Mouse (Mus musculus): Measurements from ENCODE around the gene Ptprh.

Ptprh gene

DNA sequence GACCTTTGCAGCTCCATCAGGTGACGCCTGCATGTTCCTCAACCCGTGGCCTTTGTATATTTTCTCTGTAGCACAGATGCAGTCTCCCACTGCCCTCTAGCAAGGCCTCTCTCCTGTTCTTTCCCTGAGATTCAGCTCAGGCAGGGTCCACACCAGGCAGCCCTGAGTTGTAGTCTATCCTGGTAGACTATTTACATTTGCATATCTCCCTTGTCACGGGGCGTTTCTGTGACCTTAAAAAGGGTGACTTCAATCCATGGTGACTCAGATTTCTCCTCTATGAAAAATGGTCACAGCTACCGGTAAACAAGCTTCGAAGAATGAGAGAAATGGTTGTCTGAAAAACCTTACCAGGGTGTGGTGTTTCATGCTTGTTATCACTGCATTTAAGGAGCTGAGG is at the start of gene Ptprh:
Gene Ptprh (minus strand): TSS at position 169 of the 400 bp plus-strand sequence.
- ChIA-PET CTCF (interaction anchor here in 1 of 4 experiments (0.6 kb wide), 1 partner anchor 44 kb away, joined by 3 read pairs; no protein-coding TSS in a partner anchor), POLR2A (interaction anchor here in 3 of 4 experiments (0.6 to 1.6 kb wide), 7 partner anchors 189 to 511 kb away, joined by 3 to 5 read pairs (median 4); partner anchors contain the start of genes Rpl28 (in 2 of the 3) and Ube2s (in 1 of the 3))

DNA sequence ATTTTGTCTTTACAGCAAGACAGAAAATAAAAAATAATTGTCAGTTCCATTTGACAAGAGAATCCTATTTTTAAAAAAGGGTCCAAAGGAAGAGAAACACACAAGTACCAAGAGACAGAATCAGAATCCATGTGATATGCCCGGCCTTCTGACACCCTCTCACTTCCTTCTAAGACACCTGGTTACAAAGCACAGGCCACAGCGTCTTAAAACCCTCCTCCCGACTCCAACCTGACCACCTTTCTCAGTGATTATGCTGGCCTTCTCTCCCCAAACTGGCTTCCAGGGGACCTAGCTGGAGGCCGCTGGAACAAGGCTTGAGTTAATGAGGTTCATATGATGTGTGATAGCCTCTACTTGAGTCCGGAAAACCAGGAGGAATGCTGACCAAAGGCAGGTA is 49.5 kb upstream of the Ptprh start:
- ChIA-PET CTCF (interaction anchor here in 1 of 4 experiments (0.6 to 1.0 kb wide), 2 partner anchors 89 to 164 kb away, joined by 3 read pairs; no protein-coding TSS in a partner anchor), POLR2A (interaction anchor here in 2 of 4 experiments (1.0 to 2.5 kb wide), 6 partner anchors 14 to 159 kb away, joined by 3 to 8 read pairs (median 4); partner anchors contain the start of genes Cox6b2 (in 1 of the 2), Hspbp1 (in 1 of the 2) and Ube2s (in 1 of the 2))

DNA sequence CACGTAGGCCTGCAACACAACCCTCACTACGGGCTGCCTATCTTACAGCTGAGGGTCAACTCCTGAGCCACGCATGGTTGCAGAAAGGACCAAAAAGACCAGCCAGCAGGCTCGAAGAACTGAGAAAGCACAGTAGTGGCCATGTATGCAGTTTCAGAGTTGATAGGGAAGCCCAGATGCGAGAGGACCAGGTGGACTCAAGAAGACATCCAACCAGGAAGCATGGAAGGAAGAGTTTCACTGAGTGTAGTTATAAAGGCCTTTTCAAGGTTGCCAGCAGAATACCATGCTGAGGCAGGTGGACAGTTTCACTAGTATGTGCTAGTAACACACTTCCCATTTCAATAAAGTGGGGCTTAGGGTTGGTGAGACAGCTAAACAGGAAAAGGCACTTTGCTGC is 48.9 kb upstream of the Ptprh start:
- ChIA-PET POLR2A (interaction anchor here in 2 of 4 experiments (1.0 to 2.5 kb wide), 6 partner anchors 12 to 160 kb away, joined by 3 to 8 read pairs (median 6); partner anchors contain the start of genes Cox6b2 (in 1 of the 2), Hspbp1 (in 1 of the 2) and Ube2s (in 1 of the 2)), CTCF (no interaction called here)

DNA sequence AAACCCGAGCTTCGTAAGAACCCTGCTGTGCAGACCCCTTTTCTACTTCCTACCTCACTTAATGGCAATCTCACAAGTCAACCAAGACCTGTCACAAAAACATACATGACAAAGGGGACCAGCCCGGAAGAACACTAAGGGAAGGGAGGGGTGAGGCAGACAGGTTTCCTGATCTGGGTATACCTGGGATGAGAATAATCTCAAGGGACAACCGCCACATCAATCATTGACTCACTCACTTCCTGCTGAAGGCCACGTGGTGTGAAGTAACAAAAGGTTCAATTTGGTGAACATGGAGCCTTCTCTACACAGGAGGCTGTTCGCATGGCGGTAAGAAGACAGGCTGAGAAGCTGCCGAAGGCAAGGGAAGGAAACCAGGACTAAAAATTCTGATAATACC is 47.7 kb upstream of the Ptprh start:
- ChIA-PET POLR2A (interaction anchor here in 2 of 4 experiments (0.6 to 2.5 kb wide), 7 partner anchors 11 to 282 kb away, joined by 3 to 8 read pairs (median 4); partner anchors contain the start of genes Cox6b2 (in 1 of the 2) and Ube2s (in 1 of the 2)), CTCF (no interaction called here)

DNA sequence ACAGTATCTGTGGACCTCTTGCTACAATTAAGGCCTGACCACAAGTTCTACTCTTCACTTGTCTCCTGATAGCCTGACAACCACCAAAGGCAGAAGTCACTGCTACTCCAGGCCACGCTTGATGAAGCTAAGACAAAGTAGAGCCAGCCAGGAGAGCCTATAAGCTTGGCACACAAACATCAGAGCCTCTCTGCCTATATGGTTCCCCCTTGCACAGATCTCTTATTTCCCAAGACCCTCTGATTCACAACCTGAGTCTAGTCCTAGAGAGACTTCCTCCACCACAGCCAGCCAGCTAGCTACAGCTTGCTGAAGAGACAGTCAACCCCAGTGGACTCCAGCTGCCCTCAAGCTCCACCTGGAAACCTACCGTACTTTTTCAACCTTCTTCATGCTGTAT is 44.2 kb upstream of the Ptprh start:
- CTCF ChIA-PET = interaction anchor here in 3 of 4 experiments (0.5 to 1.4 kb wide), 4 partner anchors 45 to 366 kb away, joined by 3 to 16 read pairs (median 5); partner anchors contain the start of gene Zfp524 (in 1 of the 3)
- POLR2A ChIA-PET = interaction anchor here (0.5 to 2.6 kb wide), 23 partner anchors 8 to 403 kb away, joined by 3 to 13 read pairs (median 4); partner anchors contain the start of genes Ppp6r1 (in 2 of the 4), Rpl28 (in 2 of the 4), Cox6b2 (in 1 of the 4) and Fiz1 (in 1 of the 4)

DNA sequence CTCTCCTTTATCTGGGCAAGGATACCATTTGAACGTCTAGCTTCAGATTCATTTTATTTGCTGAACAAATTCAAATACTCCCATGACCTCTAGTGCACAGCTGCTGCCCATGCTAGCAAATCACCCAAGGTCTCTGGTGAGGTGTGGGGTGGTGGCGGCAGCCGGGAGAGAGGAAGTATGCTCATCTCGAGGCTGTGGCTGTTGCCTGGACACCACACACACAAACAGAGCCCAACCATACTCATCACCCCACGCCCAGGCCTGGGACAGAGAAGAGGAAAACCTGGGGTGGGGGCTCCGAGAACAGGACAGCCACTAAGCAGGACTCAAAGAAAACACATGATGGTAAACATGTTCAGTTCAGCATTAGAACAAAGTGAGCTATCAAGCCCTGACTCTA is 43.5 kb upstream of the Ptprh start:
- CTCF ChIA-PET = interaction anchor here in 2 of 4 experiments (0.6 to 1.4 kb wide), 4 partner anchors 11 to 367 kb away, joined by 3 to 16 read pairs (median 6); partner anchors contain the start of gene Zfp524 (in 1 of the 2)
- POLR2A ChIA-PET = interaction anchor here in 3 of 4 experiments (0.5 to 2.6 kb wide), 28 partner anchors 9 to 404 kb away, joined by 3 to 13 read pairs (median 4); partner anchors contain the start of genes Ppp6r1 (in 2 of the 3), Cox6b2 (in 1 of the 3), Fiz1 (in 1 of the 3) and Hspbp1 (in 1 of the 3)

DNA sequence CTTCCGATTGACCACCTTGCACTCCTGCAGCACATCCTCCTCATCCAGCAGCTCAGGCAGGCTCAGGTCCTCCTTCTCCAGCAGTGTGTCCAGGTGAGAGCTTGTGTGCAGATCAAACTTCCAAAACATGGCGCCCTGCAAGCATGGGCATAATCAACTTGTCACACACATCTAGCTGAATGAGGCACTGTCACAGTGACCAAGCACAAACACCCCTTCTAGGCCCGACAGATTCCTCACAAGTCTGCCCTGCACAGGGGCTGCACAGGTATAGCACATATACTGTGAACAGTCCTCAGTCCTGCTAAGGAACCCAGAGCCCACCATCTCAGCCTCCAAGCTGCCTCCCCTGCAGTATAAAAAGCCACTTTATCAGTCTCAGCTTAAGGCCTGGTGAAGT is 43.0 kb upstream of the Ptprh start:
- ChIA-PET POLR2A (interaction anchor here in 3 of 4 experiments (0.7 to 2.6 kb wide), 23 partner anchors 10 to 254 kb away, joined by 3 to 13 read pairs (median 4); partner anchors contain the start of genes Ppp6r1 (in 2 of the 3), Cox6b2 (in 1 of the 3), Hspbp1 (in 1 of the 3) and Rpl28 (in 1 of the 3)), CTCF (interaction anchor here in 2 of 4 experiments (0.6 to 1.4 kb wide), 3 partner anchors 10 to 160 kb away, joined by 3 to 5 read pairs (median 3); no protein-coding TSS in a partner anchor)

DNA sequence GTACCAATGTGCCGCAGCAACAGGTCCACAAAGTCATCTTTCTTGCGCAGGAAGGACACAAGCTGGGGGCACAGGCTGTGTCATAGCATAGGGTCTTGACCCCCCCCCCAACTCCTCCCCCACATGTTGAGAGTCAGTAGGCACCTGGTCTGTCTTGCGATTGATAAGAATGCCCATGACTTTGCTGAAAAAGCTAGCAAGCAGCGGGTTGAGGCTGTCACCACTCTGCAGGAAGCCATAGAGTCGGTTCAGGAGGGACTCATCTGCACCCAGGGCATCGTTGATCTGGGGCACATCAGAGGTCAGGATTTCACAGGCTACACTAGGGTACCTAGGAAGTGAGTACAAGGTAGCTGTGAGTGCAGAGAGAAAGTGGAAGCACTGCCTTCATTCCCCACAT is 39.4 kb upstream of the Ptprh start:
- ChIA-PET POLR2A (interaction anchor here in 2 of 4 experiments (0.5 to 3.1 kb wide), 7 partner anchors 13 to 169 kb away, joined by 3 to 13 read pairs (median 8); partner anchors contain the start of genes Ube2s (in 2 of the 2), Hspbp1 (in 1 of the 2) and Ppp6r1 (in 1 of the 2)), CTCF (no interaction called here)

DNA sequence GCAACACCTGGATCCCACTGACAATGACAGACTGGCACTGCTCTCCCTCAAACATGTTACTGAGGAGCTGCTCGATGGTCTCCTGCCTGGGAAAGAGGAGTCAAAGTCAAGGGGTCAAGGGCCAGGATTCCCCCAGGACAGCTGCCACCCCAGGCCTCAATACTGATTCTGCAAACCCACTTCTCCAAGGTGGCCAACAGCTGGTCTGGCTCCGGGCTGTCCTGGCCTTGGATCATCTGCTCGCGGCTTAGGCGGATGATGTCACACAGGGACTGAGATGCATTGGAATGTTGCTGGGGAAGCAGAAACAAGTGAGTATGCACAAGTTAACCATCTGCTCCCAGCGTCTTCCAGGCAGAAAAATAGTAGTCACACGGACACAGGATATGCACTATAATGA is 38.1 kb upstream of the Ptprh start:
- POLR2A ChIA-PET = interaction anchor here in 3 of 4 experiments (0.5 to 3.1 kb wide), 16 partner anchors 14 to 171 kb away, joined by 3 to 13 read pairs (median 4); partner anchors contain the start of genes Cox6b2 (in 2 of the 3), Ube2s (in 2 of the 3), Hspbp1 (in 1 of the 3) and Ppp6r1 (in 1 of the 3)

DNA sequence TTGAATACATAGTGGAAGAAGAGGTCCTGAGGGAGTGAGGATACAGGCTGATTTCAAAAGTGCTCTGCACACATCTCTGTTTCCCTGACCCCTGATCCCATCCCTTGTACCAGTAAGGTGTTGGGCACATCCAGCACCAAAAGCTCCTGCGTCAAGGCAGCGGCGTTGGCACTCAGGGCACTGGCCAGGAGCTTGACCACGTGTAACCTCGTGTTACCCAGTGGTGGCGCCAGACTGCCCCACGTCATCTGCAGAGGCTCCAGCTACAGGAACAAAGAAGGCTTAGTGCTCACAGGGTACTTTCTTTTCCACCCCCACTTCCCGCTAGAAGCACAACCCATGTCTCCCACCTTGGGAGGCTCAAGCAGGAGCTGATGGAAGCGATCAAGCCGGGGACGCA is 37.3 kb upstream of the Ptprh start:
- POLR2A ChIA-PET = interaction anchor here in 2 of 4 experiments (0.6 to 3.1 kb wide), 17 partner anchors 11 to 180 kb away, joined by 3 to 13 read pairs (median 4); partner anchors contain the start of genes Cox6b2 (in 2 of the 2), Rpl28 (in 2 of the 2), Ppp6r1 (in 1 of the 2) and Ube2s (in 1 of the 2)
- CTCF ChIA-PET = interaction anchor here in 2 of 4 experiments (0.5 to 2.1 kb wide), 4 partner anchors 17 to 315 kb away, joined by 3 to 6 read pairs (median 5); no protein-coding TSS in a partner anchor

More for the DNA sequence above, 38.1 kb upstream of the Ptprh start:
- CTCF ChIA-PET = interaction anchor here in 1 of 4 experiments (2.1 kb wide), 1 partner anchor 18 kb away, joined by 6 read pairs; no protein-coding TSS in a partner anchor

DNA sequence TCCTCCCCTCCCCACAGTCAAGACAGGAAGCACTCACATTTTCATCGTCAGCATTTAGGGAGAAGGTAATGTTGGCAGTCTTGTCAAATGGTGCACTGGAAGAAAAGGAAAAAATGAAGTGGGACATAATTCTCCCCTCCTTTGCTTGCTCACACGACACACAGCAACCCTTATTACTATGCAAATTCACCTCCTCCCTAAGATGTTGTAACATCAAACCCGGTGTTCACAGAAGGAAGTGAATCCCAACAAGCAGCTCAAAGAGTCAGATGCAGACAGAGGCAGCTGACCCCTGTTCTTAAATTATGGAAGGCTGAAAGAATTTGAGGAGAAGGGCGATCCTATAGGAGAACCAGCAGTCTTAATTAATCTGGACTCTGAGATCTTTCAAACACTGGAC is 32.3 kb upstream of the Ptprh start:
- CTCF ChIA-PET = interaction anchor here in 2 of 4 experiments (0.7 kb wide), 2 partner anchors 12 to 88 kb away, joined by 3 to 4 read pairs; no protein-coding TSS in a partner anchor
- POLR2A ChIA-PET = interaction anchor here in 2 of 4 experiments (0.6 to 1.2 kb wide), 4 partner anchors 16 to 176 kb away, joined by 3 to 6 read pairs (median 3); partner anchors contain the start of gene Cox6b2 (in 1 of the 2)

DNA sequence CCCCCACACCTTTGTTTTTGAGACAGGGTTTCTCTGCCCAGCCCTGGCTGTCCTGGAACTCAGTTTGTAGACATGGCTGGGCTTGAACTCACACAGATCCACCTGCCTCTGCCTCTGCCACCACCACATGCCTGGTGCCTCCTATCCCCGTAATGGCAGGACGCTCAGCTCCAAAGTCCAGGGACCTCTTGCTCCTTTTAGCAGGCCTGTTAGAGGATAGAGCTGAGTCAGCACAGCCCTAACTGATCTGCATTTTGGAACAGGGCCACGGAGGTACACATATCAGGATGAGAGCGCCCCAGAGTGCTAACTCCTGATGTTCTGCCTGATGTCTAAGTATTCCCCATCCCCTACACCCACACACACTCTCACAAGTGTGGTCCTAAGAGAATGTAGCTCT is 27.2 kb upstream of the Ptprh start, which contains the start of gene Tmem86b:
Gene Tmem86b (minus strand): TSS at position 392 of the 400 bp plus-strand sequence.
- CTCF ChIA-PET = interaction anchor here in 1 of 4 experiments (0.6 kb wide), 1 partner anchor 104 kb away, joined by 3 read pairs; no protein-coding TSS in a partner anchor
- POLR2A ChIA-PET = interaction anchor here in 1 of 4 experiments (0.6 to 1.7 kb wide), 3 partner anchors 50 to 181 kb away, joined by 4 read pairs; partner anchors contain the start of gene Ube2s

DNA sequence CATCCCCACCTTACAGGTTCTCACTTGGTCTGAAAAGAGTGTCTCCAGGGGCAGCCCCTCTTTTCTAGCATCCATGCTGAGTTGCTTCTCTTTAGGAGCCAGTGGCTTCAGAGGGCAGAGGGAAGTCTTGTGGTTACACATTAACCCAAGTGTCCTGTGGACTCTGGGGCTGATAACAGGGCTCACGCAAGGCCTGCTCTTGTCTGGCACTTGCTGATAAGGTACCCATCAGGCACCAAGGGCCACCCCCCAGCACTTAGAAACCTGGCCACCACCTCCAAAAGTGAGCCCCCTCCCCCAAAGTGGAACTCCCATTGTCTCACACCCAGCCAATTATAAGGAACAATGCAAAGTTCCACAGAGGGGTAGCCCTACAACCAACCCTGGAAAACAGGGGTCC is 26.4 kb upstream of the Ptprh start:
- ChIA-PET POLR2A (interaction anchor here in 2 of 4 experiments (1.0 to 1.7 kb wide), 2 partner anchors 162 to 182 kb away, joined by 3 to 4 read pairs; partner anchors contain the start of genes Rpl28 (in 1 of the 2) and Ube2s (in 1 of the 2)), CTCF (no interaction called here)

DNA sequence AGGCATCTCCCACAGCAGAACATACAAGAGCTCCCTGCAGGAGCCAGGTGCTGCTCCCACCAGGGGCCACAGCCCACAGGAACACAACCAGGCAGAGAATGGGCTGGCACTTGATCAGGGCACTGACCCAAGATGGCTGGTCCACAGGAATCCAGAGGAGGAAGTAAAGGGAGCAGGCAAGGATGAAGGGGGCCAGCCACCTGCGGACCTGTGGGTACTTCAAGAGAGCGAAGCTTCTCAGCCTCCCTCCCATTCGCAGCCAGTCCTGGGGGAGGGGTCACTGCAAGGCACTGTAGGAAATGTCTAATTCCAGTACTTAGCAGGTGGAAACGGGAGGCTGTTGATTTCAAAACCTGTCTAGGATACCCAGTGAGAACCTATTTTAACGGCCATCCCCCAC is 25.7 kb upstream of the Ptprh start:
- ChIA-PET CTCF (interaction anchor here in 2 of 4 experiments (0.6 kb wide), 2 partner anchors 177 to 504 kb away, joined by 3 read pairs; no protein-coding TSS in a partner anchor), POLR2A (interaction anchor here in 2 of 4 experiments (1.0 to 1.2 kb wide), 3 partner anchors 122 to 169 kb away, joined by 3 read pairs; partner anchors contain the start of gene Rpl28 (in 1 of the 2))

DNA sequence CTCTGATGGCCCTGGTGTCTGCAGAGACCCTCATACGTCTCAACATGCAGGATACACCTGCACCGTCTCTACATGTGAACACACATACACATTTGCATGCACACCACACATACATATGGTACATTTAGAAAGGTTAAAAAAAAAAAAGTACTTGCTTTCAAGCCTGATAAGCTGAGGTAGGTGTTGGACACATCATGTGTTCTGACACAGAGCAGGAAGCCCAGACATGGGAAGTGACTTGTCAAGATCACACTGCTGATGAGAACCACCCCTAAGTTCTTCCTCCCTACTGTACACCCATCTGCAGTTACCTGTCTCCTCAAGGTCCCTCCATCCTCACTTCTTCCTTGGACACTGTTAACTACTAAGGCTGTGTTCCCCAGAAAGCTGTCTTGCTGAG is 22.1 kb upstream of the Ptprh start:
- POLR2A ChIA-PET = interaction anchor here in 2 of 4 experiments (1.0 to 1.6 kb wide), 5 partner anchors 14 to 114 kb away, joined by 3 to 5 read pairs (median 3); partner anchors contain the start of gene Kmt5c (in 1 of the 2)
- CTCF ChIA-PET = interaction anchor here in 2 of 4 experiments (0.6 to 1.1 kb wide), 2 partner anchors 77 to 181 kb away, joined by 3 read pairs; no protein-coding TSS in a partner anchor

DNA sequence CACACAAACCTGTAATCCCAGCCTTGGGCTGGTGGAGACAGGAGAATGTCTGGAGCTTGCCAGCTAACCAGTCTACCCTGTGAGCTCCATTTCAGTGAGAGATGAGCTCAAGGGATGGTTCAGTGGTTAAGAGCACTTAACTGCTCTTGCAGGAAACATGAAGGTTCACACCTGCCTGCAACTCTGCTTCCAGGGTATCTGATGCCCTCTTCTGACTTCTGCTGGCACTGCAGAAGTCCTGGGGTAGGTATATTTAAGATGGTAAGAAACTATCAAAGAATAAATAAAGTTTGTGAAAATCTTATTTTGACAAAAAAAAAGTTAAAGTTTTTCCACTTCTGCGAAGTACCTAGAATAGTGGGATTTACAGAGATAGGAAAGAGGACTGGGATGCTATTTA is 20.5 kb upstream of the Ptprh start:
- CTCF ChIA-PET = interaction anchor here (0.6 to 1.8 kb wide), 19 partner anchors 9 to 340 kb away, joined by 3 to 11 read pairs (median 4); partner anchors contain the start of genes Isoc2a (in 1 of the 4), Kmt5c (in 1 of the 4), Rpl28 (in 1 of the 4) and Tmem238 (in 1 of the 4)
- POLR2A ChIA-PET = interaction anchor here in 3 of 4 experiments (1.0 to 2.4 kb wide), 7 partner anchors 12 to 276 kb away, joined by 3 to 8 read pairs (median 3); partner anchors contain the start of genes Dnaaf3 (in 1 of the 3), Rpl28 (in 1 of the 3) and Ube2s (in 1 of the 3)

DNA sequence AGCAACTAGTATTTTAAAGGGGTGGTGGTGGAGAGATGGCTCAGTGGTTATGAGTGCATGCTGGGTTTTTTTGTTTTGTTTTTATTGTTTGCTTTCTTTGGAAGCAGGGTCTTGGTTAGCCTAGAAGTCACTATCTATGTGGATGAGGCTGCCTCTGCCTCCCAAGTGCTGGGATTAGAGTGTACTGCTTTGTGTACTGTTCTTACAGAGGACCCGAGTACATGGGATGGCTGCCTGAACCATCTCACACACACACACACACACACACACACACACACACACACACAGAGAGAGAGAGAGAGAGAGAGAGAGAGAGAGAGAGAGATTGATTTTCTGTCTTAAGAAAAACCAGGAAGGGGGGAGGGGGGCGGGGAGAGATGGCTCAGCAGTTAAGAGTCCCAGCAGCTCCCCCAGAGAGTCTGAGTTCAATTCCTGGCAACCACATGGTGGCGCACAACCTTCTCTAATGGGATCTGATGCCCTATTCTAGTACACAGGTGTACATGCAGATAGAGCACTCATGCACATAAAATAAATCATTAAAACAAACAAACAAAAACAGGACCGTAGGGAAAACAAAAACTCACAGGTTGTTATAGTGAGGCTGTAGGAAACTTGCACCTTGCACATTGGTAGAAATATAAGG is 19.8 kb upstream of the Ptprh start:
- ChIA-PET POLR2A (interaction anchor here in 3 of 4 experiments (0.7 to 2.4 kb wide), 11 partner anchors 9 to 243 kb away, joined by 3 to 8 read pairs (median 3); partner anchors contain the start of genes Ube2s (in 2 of the 3), Cox6b2 (in 1 of the 3), Dnaaf3 (in 1 of the 3) and Rpl28 (in 1 of the 3)), CTCF (interaction anchor here (0.6 to 1.8 kb wide), 29 partner anchors 8 to 390 kb away, joined by 3 to 11 read pairs (median 4); partner anchors contain the start of genes Isoc2a (in 1 of the 4), Kmt5c (in 1 of the 4), Tmem238 (in 1 of the 4) and Tnni3 (in 1 of the 4))

Measured in embryonic stem cell, embryonic (primary cell).